Mouse (Mus musculus) CD4-positive, CD25-positive, alpha-beta regulatory T cell, adult 2 months (primary cell): ENCODE results near the gene Zc3h7a.

ENCODE experiments used
- DNase-seq: peaks from one replicate; pipeline ENCODE4 v3.0.0-alpha.2; 2012; ENCODE audit warnings: low read depth, low spot score

Zc3h7a gene

DNA sequence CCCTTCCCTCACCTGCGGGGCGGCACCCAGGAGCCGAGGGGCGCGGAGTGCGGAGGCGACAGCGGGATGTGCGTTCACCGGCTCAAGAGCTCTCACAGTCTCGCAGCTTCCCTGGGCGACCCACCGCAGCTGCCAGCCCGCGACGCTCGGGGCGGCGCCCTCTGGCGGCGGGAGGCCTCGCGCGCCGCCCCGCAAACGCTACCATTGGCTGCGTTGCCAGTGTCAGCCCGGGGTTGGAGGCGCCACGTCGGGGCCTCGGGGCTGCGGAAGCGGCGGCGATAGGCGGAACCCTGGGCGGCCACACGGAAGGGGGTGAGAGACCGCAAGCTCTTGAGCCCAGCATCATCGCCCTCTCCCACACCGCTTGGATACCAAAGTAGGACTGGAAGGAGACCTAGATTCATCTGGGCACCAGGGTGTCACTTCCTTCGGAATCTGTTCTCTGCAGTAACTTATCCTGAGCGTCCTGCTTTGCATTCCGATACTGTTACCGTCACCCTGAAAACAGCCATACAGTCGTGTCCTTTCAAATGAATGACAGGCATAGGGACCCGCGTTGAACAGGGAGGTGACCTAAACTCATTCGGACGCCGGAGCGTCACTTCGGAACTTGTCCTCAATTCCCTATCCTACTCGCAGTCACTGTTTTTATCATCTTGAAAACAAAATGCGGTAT, at the start of gene Zc3h7a:
Gene Zc3h7a, minus strand, starts transcription at position 186 of the 676 bp plus-strand sequence.
- peak; percentile 95 for DNase-seq

DNA sequence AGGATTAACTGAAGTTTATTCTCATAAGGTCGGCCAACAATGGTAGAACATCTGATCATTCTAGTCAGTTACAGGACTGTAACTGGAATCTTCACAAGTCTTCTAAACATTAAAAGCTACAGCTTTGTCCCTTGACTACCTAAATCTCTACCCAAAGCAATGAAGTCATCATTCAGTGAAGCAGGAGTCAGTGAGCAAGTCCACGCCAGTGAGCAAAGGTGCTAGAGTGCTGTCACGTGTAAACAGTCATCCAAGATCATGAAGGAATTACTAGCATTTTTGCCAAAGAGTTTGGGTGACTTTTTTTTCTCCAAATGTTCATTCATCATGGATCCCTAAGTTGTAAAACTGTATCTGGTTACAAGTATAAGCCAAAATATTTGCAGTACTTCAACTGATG, 41.6 kb upstream of the Zc3h7a start:
- DNase-seq: no peak

GRCm38 (mm10) chr16:11203600-11204390, 27.6 kb upstream of the Zc3h7a start:
- DNase-seq: peak; percentile 21

GRCm38 (mm10) chr16:11202571-11203554, 26.7 kb upstream of the Zc3h7a start, which contains the start of gene Rsl1d1:
Rsl1d1 (minus strand) TSS chr16:11203331.
- peak; percentile 98 for DNase-seq

- DNase-seq: no peak
These were observed 25.7 kb upstream of the Zc3h7a start for GRCm38 (mm10) chr16:11201740-11202394.

- DNase-seq: no peak
These were observed 24.1 kb upstream of the Zc3h7a start for GRCm38 (mm10) chr16:11200247-11200646.

GRCm38 (mm10) chr16:11198467-11198866, 22.3 kb upstream of the Zc3h7a start:
- peak; percentile 13 for DNase-seq

- no peak for DNase-seq
These were observed 20.9 kb upstream of the Zc3h7a start for GRCm38 (mm10) chr16:11197052-11197451.

DNA sequence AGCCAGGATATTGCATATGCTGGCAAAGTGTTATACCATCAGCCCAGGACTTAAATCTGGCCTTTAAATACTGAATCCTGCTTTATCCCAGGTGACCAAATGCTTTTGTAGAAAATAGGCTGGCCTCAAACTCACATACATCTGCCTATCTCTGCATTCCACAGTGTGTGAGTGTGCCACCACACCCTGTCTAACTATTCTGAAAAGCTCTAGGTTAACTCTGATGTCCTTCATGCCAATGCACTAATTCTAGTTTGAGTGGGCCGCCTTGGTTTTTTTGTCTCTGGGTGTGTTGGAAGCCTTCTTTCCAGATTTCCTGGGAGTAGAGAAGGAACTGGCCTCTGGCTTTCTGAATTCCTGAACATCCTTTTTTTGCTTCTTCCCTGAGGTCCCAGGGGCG, 17.0 kb upstream of the Zc3h7a start:
- DNase-seq: no peak

- no peak for DNase-seq
These were observed 14.0 kb upstream of the Zc3h7a start for GRCm38 (mm10) chr16:11190150-11190549.

GRCm38 (mm10) chr16:11177404-11177803, 1.2 kb upstream of the Zc3h7a start:
- DNase-seq: peak; percentile 48

DNA sequence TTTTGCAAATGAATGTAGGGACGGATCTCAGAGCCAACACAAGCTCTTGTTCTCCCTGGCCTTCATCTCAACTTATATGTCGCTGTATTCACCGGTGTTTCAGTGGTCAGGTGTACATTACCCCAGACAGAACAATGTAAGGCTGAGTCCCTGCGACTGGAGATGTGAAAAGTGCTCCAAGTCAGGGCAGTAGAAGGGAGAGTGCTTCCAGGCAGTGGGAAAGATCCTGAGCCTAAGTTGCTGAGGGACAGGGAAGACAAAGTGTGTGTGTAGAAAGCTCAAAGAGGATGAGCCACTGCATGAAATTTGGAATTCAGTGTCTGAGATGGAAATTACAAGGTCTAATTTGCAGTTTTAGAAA, 671 bp upstream of the Zc3h7a start:
- DNase-seq: no peak

DNA sequence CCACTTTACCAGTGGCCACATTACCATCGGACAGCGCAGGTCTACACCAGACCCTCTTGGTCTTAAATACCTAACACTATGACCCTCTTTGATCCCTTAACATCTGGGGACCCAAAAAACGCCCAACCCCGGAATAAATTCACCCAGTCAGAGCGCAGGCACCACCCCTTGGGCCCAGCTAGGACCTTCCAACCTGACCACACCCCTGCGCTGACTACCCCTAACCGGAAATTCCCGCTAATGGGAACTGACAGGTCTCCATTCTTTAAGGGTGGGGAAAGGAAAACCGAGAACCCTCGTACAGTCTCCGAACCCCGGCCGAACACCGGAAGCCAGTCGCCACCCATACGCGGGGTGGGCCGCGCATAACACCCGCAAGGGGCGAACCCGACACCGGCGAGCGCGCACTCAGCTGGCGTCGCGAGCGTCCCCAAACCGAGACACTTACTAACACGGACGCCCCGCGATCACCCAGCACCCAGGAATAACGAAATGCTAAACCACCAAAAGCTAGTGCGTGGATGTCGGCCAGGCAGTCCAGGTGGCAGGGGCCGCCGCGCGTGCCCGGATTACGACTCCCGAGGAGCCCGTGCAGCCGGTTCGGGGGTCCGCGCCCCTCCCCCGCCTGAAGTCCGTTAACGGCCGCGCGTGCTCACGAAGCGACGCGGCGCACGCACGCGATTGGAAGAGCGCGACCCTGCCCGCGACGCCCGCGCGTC, 545 bp downstream of the Zc3h7a start:
- peak; percentile 67 for DNase-seq

- DNase-seq: peak; percentile 33
These were observed 1.1 kb downstream of the Zc3h7a start for GRCm38 (mm10) chr16:11175100-11175488.

DNA sequence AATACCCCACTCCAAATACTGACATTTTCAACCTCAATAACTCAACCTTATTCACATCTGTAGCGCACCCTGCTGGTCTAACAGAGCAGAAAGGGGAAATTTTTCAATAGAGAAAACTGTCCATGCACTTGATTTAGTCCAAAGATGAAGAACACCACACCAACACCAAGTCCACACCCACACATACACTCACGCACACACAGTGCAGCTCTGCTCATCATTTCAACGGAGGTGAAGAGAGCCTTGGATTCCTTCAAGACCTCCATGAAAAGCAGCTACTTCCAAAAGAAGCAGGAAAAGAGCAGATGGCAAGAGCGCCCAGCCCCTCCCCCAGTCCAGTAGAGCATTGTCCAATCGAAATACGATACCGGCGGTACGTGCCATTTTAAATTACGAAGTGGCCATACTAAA, 1.5 kb downstream of the Zc3h7a start:
- DNase-seq: peak; percentile 78

GRCm38 (mm10) chr16:11171679-11172078, 4.5 kb downstream of the Zc3h7a start:
- no peak for DNase-seq

DNA sequence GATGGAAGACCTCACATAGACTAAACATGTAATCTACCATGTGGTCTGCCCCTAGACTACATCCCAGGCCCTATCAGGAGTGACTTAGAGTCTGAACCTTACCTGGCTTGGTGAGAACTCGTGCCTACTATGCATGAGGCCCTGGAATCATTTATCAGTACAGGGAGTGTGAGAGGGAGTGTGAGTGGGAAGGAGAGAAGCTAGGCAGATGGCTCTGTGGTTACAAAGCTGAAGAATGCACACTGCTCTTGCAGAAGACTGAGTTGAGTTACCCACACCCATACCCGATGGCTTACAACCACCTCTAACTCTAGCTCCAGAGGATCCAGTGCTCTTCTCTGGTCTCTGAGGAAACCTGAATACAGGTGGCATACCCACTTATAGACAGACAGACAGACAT, 9.8 kb downstream of the Zc3h7a start:
- DNase-seq: no peak

GRCm38 (mm10) chr16:11164695-11165255, 11.4 kb downstream of the Zc3h7a start:
- no peak for DNase-seq

GRCm38 (mm10) chr16:11157721-11158120, 18.5 kb downstream of the Zc3h7a start:
- DNase-seq: peak; percentile 83

DNA sequence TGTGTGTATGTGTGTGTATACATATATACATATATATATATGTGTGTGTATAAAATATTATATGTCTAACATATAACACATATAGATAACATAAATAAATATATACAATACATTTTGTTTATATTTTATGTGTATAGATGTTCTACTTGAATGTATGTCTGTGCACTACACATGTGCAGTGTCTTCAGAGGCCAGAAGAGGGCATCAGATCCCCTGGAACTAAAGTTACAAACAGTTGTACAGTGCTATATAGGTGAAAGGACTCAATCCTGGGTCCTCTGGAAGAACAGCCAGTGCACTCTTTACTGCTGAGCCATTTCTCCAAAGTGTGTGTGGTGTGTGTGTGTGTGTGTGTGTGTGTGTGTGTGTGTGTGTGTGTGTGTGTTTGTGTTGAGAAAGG, 21.7 kb downstream of the Zc3h7a start:
- peak; percentile 25 for DNase-seq
